Mouse (Mus musculus): Measurements from ENCODE around the gene Ccdc142.

DNA sequence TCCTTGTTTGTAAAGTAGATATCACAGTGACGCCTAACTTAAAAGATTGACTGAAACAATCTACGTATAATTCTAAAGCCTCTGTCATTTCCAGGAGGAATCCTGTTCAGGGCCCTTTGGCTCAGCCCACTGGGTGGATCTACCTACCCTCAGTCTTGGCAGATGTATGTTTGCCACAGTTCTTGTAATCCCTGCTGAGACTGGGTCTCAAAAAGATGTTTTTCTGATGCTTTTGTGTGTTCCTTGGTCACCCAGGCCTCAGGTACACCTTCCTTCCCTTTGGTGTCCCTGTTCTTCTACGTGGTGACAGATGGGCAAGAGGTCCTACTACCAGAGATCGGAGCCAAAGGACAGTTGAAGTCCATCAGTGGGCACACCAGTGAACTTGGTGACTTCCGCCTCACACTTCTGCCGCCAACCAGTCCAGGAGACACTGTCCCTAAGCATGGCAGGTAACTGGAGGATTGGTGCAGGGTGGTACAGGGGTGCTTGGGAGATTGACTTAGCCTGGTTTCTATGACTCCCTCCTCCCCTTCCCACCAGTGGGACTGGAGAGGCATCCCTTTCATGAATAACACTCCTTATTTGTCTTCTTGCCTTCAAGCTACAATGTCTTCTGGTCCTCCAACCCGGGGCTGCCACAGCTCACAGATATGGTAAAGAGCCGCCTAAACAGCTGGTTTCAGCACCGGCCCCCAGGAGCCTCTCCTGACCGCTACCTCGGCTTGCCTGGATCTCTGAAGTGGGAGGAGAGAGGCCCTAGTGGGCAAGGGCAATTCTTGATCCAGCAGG, 15.2 kb downstream of the Ccdc142 start:
- TF ChIP-seq CTCF (IDR thresholded peaks at IDR 0.05; ENCODE audit: low read depth, low read length) (no peak), POLR2A (IDR thresholded peaks at IDR 0.05; ENCODE audit: extremely low read depth, insufficient read depth, low read length) (no peak)
